Mouse (Mus musculus) small intestine, adult 2 months (tissue): ENCODE measurements at regions not wholly inside any gene's neighbourhood (a gene's known extent, or its start where the extent isn't known, plus 50 kb on each side); places are given as distances from the start of the nearest gene placed in this dataset.

Experiments used
- H3K27ac ChIP-seq: fragments of 200-500 bp; 2 replicates; pipeline ENCODE4 v1.5.1; 2012; ENCODE audit warnings: low read depth, low read length, control low read depth, inconsistent platforms; ENCODE audit not compliant: insufficient read depth
- H3K27me3 ChIP-seq: fragments of 200-500 bp; 2 replicates; pipeline ENCODE4 v1.6.1; 2012; ENCODE audit warnings: mild to moderate bottlenecking, moderate library complexity, low read length, inconsistent platforms; ENCODE audit not compliant: control insufficient read depth, insufficient read depth
- H3K36me3 ChIP-seq: fragments of 200-500 bp; 2 replicates; pipeline ENCODE4 v1.6.1; 2012; ENCODE audit warnings: mild to moderate bottlenecking, low read length, control low read depth, inconsistent platforms; ENCODE audit not compliant: control insufficient read depth, insufficient read depth
- H3K4me1 ChIP-seq: fragments of 200-500 bp; 2 replicates; pipeline ENCODE4 v1.6.1; 2012; ENCODE audit warnings: low read length, inconsistent platforms, mixed read lengths; ENCODE audit not compliant: control insufficient read depth, insufficient read depth, insufficient read length
- H3K4me3 ChIP-seq: fragments of 200-500 bp; 2 replicates; pipeline ENCODE4 v1.5.1; 2012; ENCODE audit warnings: low read depth, mild to moderate bottlenecking, control low read depth, inconsistent platforms, low read length, moderate library complexity
- CTCF ChIP-seq: fragments of 200-500 bp; IDR thresholded peaks from 2 replicates; pipeline ENCODE4 v1.5.1; 2012; ENCODE audit warnings: low read depth, mild to moderate bottlenecking, control low read depth, inconsistent platforms, low read length, moderate library complexity, mixed read lengths; ENCODE audit not compliant: insufficient replicate concordance, insufficient read length; ENCODE audit errors: extremely low read depth
- POLR2A ChIP-seq: fragments of 200-500 bp; IDR thresholded peaks from 2 replicates; pipeline ENCODE4 v1.6.1; 2012; ENCODE audit warnings: low read depth, mild to moderate bottlenecking, control low read depth, inconsistent platforms, low read length, moderate library complexity
- WGBS: fragments of 180-500 bp; shearing (Covaris S2); methylation state at CpG from one replicate; pipeline ENCODE4 v1.1.7; 2018; 5-methylcytosine and 5-hydroxymethylcytosine counted together

GRCm38 (mm10) chr5:74136868-74137439, 58.1 kb upstream of the Rasl11b start:
- TF ChIP-seq POLR2A (no peak), CTCF (no peak)
- H3K36me3 ChIP-seq: no peaks in the 10 kb centered on the region
- H3K4me1 ChIP-seq: peaks cover 10% of the 10 kb centered on the region; the same call in 1 of the 2 replicates
- H3K27ac ChIP-seq: peak overlapping the region; percentile 66
- H3K4me3 ChIP-seq: no peak overlapping the region
- H3K27me3 ChIP-seq: no peaks in the 10 kb centered on the region
- WGBS: 15% methylated on average over 5 of the region's 5 CpGs

- H3K4me3 ChIP-seq: no peak overlapping the region
- WGBS: 88% methylated on average over 4 of the region's 4 CpGs
- no peaks in the 10 kb centered on the region for H3K27me3 ChIP-seq
- H3K4me1 ChIP-seq: no peaks in the 10 kb centered on the region; the same call in 1 of the 2 replicates
- H3K36me3 ChIP-seq: no peaks in the 10 kb centered on the region
- no peak overlapping the region for H3K27ac ChIP-seq
- TF ChIP-seq POLR2A (no peak), CTCF (no peak)
These were observed 51.1 kb upstream of the Rasl11b start for GRCm38 (mm10) chr5:74143994-74144393.

GRCm38 (mm10) chr5:74144765-74145164, 50.3 kb upstream of the Rasl11b start:
- WGBS: 80% methylated on average over 5 of the region's 5 CpGs
- H3K4me3 ChIP-seq: no peak overlapping the region
- no peaks in the 10 kb centered on the region for H3K36me3 ChIP-seq
- no peaks in the 10 kb centered on the region; the same call in 1 of the 2 replicates for H3K4me1 ChIP-seq
- H3K27me3 ChIP-seq: no peaks in the 10 kb centered on the region
- H3K27ac ChIP-seq: no peak overlapping the region
- TF ChIP-seq POLR2A (no peak), CTCF (no peak)
